Mouse (Mus musculus) forebrain, embryonic 13.5 days (tissue): Measurements from ENCODE around the gene Ints3. TPM values are rescaled to one million over a fixed set of nuclear protein-coding genes. Genes with fewer than 3 reads are reported as not detected.
"Not testable (repeated sequence)": the region's sequence is repeated elsewhere in the genome, so short reads cannot be mapped to it uniquely, and the experiment has no call there.

ENCODE experiments used
- ATAC-seq: fragments of 200-750 bp; cut with Nextera tagmentation; 2 replicates; pipeline ENCODE4 v1.8.0; 2017
- H3K27ac ChIP-seq: fragments of 300-500 bp; sonication (generic); 2 replicates; pipeline ENCODE4 v1.5.1; 2015; ENCODE audit warnings: inconsistent platforms, mild to moderate bottlenecking, moderate library complexity
- H3K27me3 ChIP-seq: fragments of 300-500 bp; sonication (generic); 2 replicates; pipeline ENCODE4 v1.6.1; 2015; ENCODE audit warnings: mild to moderate bottlenecking, inconsistent platforms
- H3K36me3 ChIP-seq: fragments of 300-500 bp; sonication (generic); 2 replicates; pipeline ENCODE4 v1.6.1; 2015; ENCODE audit warnings: mild to moderate bottlenecking, inconsistent platforms; ENCODE audit not compliant: poor library complexity, severe bottlenecking
- H3K4me1 ChIP-seq: fragments of 300-500 bp; sonication (generic); 2 replicates; pipeline ENCODE4 v1.6.1; 2015; ENCODE audit warnings: inconsistent platforms
- H3K4me2 ChIP-seq: fragments of 300-500 bp; sonication (generic); 2 replicates; pipeline ENCODE4 v1.6.1; 2015; ENCODE audit warnings: inconsistent platforms, mild to moderate bottlenecking, moderate library complexity
- H3K4me3 ChIP-seq: fragments of 300-500 bp; sonication (generic); 2 replicates; pipeline ENCODE4 v1.5.1; 2015; ENCODE audit warnings: mild to moderate bottlenecking, inconsistent platforms
- H3K9ac ChIP-seq: fragments of 300-500 bp; sonication (generic); 2 replicates; pipeline ENCODE4 v1.6.1; 2015; ENCODE audit warnings: mild to moderate bottlenecking, inconsistent platforms
- H3K9me3 ChIP-seq: fragments of 300-500 bp; sonication (generic); replicated peaks from 2 replicates; pipeline ENCODE4 v1.6.1; 2016; ENCODE audit warnings: inconsistent platforms
- WGBS: fragments of 180-500 bp; shearing (Covaris S2); methylation state at CpG from one replicate; pipeline ENCODE4 v1.1.7; 2015; 5-methylcytosine and 5-hydroxymethylcytosine counted together
- polyA plus RNA-seq: library from polyadenylated mRNA; unstranded; fragments of >200 nt; fragmentation: Nextera tagmentation; extraction: Ambion mirVana; gene quantifications from 2 replicates; pipeline ENCODE4 v1.2.1, GENCODE M21; 2015

Ints3 gene
- polyA plus RNA-seq, 1 experiment from 2014 or later, result 27.8 TPM

DNA sequence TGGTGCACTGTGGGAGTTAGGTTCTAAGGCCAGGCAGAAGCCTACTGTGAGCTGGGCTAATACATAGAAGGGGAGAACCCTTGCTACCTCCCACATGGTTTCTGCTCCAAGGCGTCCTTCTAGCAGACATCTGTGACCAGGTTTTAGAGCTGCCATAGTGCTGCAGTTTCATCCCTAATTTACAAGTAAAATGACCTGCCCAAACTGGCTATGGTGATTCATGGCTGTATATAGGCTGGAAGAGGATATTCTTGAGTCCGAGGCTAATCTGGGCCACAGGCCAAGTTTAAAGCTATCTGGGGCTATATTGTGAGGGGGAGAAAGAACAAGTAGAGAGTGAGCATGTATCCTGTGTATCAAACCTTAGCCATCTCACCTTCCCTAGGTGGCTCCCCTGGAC lies 64.4 kb downstream of the Ints3 start:
- Histone ChIP-seq H3K27me3 (no peaks in the 10 kb centered on the region), H3K4me3 (no peak overlapping the region), H3K36me3 (0 out of 2 replicates have a peak, but pooled peaks cover 4% of the 10 kb centered on the region), H3K9me3 (no peaks in the 10 kb centered on the region), H3K9ac (no peak overlapping the region), H3K27ac (no peak overlapping the region; the same call in 1 of the 2 replicates), H3K4me1 (peaks cover 6% of the 10 kb centered on the region; the same call in 1 of the 2 replicates), H3K4me2 (no peak overlapping the region)
- ATAC-seq, result no peak
- 44% methylated on average over 2 of the region's 2 CpGs for WGBS

- no peaks in the 10 kb centered on the region for H3K27me3 ChIP-seq
- H3K36me3 ChIP-seq, result peaks cover 6% of the 10 kb centered on the region; the same call in 1 of the 2 replicates
- no peaks in the 10 kb centered on the region for H3K9me3 ChIP-seq
- H3K4me1 ChIP-seq, result peaks cover 6% of the 10 kb centered on the region; the same call in 1 of the 2 replicates
- no peak for ATAC-seq
- no peak overlapping the region for H3K4me2 ChIP-seq
- no peak overlapping the region for H3K27ac ChIP-seq
- no peak overlapping the region for H3K9ac ChIP-seq
- 91% methylated on average over 5 of the region's 5 CpGs for WGBS
- no peak overlapping the region for H3K4me3 ChIP-seq
Measured at GRCm38 (mm10) chr3:90367001-90367632, 66.3 kb downstream of the Ints3 start.

DNA sequence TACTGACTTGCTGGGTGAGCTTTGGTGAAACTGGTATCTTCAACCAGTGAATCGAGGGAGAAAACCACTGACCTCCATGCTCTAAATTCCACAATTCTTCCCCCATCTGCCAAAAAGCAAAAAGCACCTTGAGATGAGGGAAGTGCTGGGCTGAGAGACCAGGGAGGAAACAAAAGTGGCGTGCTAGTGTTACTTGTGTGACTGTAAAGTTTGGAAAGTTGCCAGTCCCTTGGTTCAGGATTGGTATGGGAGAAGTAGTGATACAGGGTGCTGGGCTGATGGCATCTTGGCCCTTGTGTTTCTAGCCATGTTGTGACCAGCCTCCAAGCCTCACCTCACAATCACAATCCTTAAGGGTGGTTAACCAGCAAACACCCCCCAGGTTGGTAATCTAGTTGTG lies 71.1 kb downstream of the Ints3 start:
- H3K27ac ChIP-seq, result no peak overlapping the region
- H3K4me2 ChIP-seq, result no peak overlapping the region
- peaks cover 41% of the 10 kb centered on the region for H3K36me3 ChIP-seq
- 87% methylated on average over 2 of the region's 2 CpGs for WGBS
- H3K4me1 ChIP-seq, result no peaks in the 10 kb centered on the region
- H3K4me3 ChIP-seq, result no peak overlapping the region
- no peak for ATAC-seq
- no peaks in the 10 kb centered on the region for H3K9me3 ChIP-seq
- no peak overlapping the region for H3K9ac ChIP-seq
- H3K27me3 ChIP-seq, result no peaks in the 10 kb centered on the region

GRCm38 (mm10) chr3:90361476-90361875 lies 71.9 kb downstream of the Ints3 start:
- no peak overlapping the region for H3K4me3 ChIP-seq
- no peak for ATAC-seq
- peaks cover 50% of the 10 kb centered on the region for H3K36me3 ChIP-seq
- no peaks in the 10 kb centered on the region for H3K27me3 ChIP-seq
- H3K27ac ChIP-seq, result no peak overlapping the region
- no peaks in the 10 kb centered on the region for H3K9me3 ChIP-seq
- no peak overlapping the region for H3K4me2 ChIP-seq
- WGBS, result 83% methylated on average over 4 of the region's 4 CpGs
- no peaks in the 10 kb centered on the region for H3K4me1 ChIP-seq
- H3K9ac ChIP-seq, result no peak overlapping the region

GRCm38 (mm10) chr3:90359230-90359629 lies 74.2 kb downstream of the Ints3 start:
- Histone ChIP-seq H3K27me3 (no peaks in the 10 kb centered on the region), H3K4me3 (no peak overlapping the region), H3K36me3 (peaks cover 70% of the 10 kb centered on the region), H3K9ac (no peak overlapping the region), H3K27ac (no peak overlapping the region), H3K4me2 (no peak overlapping the region), H3K9me3 (no peaks in the 10 kb centered on the region), H3K4me1 (no peaks in the 10 kb centered on the region)
- 78% methylated on average over 1 of the region's 1 CpGs for WGBS
- no peak for ATAC-seq

- ATAC-seq, result no peak
- peaks cover 81% of the 10 kb centered on the region for H3K36me3 ChIP-seq
- 91% methylated on average over 7 of the region's 7 CpGs for WGBS
- H3K4me3 ChIP-seq, result no peak overlapping the region
- no peaks in the 10 kb centered on the region for H3K9me3 ChIP-seq
- no peak overlapping the region for H3K4me2 ChIP-seq
- no peaks in the 10 kb centered on the region for H3K27me3 ChIP-seq
- no peak overlapping the region for H3K9ac ChIP-seq
- H3K4me1 ChIP-seq, result no peaks in the 10 kb centered on the region
- no peak overlapping the region for H3K27ac ChIP-seq
Measured at GRCm38 (mm10) chr3:90357959-90358358, 75.5 kb downstream of the Ints3 start.

DNA sequence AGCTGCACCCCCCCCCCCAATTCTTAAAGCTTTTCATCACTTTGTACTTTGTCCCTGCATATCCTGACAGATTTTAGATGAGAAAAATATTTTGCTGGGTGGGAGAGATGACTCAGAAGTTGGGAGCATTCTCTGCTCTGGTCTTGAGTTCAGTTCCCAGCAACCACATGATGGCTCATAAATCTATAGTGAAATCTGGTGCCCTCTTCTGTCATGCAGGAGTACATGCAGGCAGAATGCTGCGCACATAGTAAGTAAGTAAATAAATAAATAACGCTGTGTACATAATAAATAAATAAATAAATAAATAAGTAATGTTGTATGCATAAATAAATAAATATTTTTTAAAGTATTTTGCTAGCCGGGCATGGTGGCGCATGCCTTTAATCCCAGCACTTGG lies 85.6 kb downstream of the Ints3 start:
- Histone ChIP-seq H3K4me2 (no peak overlapping the region), H3K27ac (no peak overlapping the region), H3K4me1 (no peaks in the 10 kb centered on the region), H3K36me3 (peaks cover 66% of the 10 kb centered on the region), H3K9me3 (no peaks in the 10 kb centered on the region), H3K9ac (no peak overlapping the region), H3K4me3 (no peak overlapping the region), H3K27me3 (no peaks in the 10 kb centered on the region)
- ATAC-seq, result no peak
- over 99% methylated on average over 4 of the region's 4 CpGs for WGBS

- not testable (repeated sequence) for H3K9ac ChIP-seq, H3K27ac ChIP-seq, H3K4me3 ChIP-seq, H3K27me3 ChIP-seq, H3K4me2 ChIP-seq, ATAC-seq, H3K9me3 ChIP-seq, H3K4me1 ChIP-seq
- 68% methylated on average over 2 of the region's 2 CpGs for WGBS
- H3K36me3 ChIP-seq, result peaks cover 43% of the 10 kb centered on the region
Measured at GRCm38 (mm10) chr3:90342853-90343252, 90.6 kb downstream of the Ints3 start.

Other genes starting within 250 kb of the Ints3 start
- gene Rps27, start 220.0 kb downstream of the Ints3 start, polyA plus RNA-seq, result 1,194 and 1,420 TPM in 2 replicates
- gene Rab13, start 219.9 kb downstream of the Ints3 start, polyA plus RNA-seq, result 24.3 and 28.4 TPM in 2 replicates
- 102 and 111 TPM in 2 replicates for gene Jtb, start 202.0 kb downstream of the Ints3 start, polyA plus RNA-seq
- 5.2 and 5.8 TPM in 2 replicates for gene Creb3l4, start 190.1 kb downstream of the Ints3 start, polyA plus RNA-seq
- gene Slc39a1, start 185.4 kb downstream of the Ints3 start, polyA plus RNA-seq, result 55.0 and 55.3 TPM in 2 replicates
- gene Crtc2, start 179.5 kb downstream of the Ints3 start, polyA plus RNA-seq, result 17.2 and 21.5 TPM in 2 replicates
- gene Dennd4b, start 168.4 kb downstream of the Ints3 start, polyA plus RNA-seq, result 3.1 and 4.5 TPM in 2 replicates
- 18.0 and 18.6 TPM in 2 replicates for gene Gatad2b, start 140.4 kb downstream of the Ints3 start, polyA plus RNA-seq
- 11.2 and 12.4 TPM in 2 replicates for gene Slc27a3, start 43.7 kb downstream of the Ints3 start, polyA plus RNA-seq
- 2.3 and 2.8 TPM in 2 replicates for gene Npr1, start 32.2 kb upstream of the Ints3 start, polyA plus RNA-seq
- gene Ilf2, start 42.5 kb upstream of the Ints3 start, polyA plus RNA-seq, result 367 and 388 TPM in 2 replicates
- gene Snapin, start 57.4 kb upstream of the Ints3 start, polyA plus RNA-seq, result 73.5 and 76.5 TPM in 2 replicates
- gene Chtop, start 75.9 kb upstream of the Ints3 start, polyA plus RNA-seq, result 214 and 215 TPM in 2 replicates
- gene S100a1, start 80.8 kb upstream of the Ints3 start, polyA plus RNA-seq, result 5.0 and 6.8 TPM in 2 replicates
- 6.9 and 7.5 TPM in 2 replicates for gene S100a13, start 80.8 kb upstream of the Ints3 start, polyA plus RNA-seq
- gene S100a14, start 93.2 kb upstream of the Ints3 start, polyA plus RNA-seq, result not detected in 2 replicates
- 27.3 and 35.1 TPM in 2 replicates for gene S100a16, start 103.6 kb upstream of the Ints3 start, polyA plus RNA-seq
- not detected in 2 replicates for gene S100a3, start 127.0 kb upstream of the Ints3 start, polyA plus RNA-seq
- not detected in 2 replicates for gene S100a2, start 156.6 kb upstream of the Ints3 start, polyA plus RNA-seq
- not detected in 2 replicates for gene Gm42674, start 168.3 kb upstream of the Ints3 start, polyA plus RNA-seq
- gene S100a4, start 170.1 kb upstream of the Ints3 start, polyA plus RNA-seq, result 0.40 and 1.6 TPM in 2 replicates
- not detected in 2 replicates for gene S100a5, start 174.9 kb upstream of the Ints3 start, polyA plus RNA-seq
- 15.4 and 23.8 TPM in 2 replicates for gene S100a6, start 179.3 kb upstream of the Ints3 start, polyA plus RNA-seq
- gene S100a7a, start 220.4 kb upstream of the Ints3 start, polyA plus RNA-seq, result 0.26 TPM in 1 of 2 replicates, not detected in the other
- gene S100a8, start 235.4 kb upstream of the Ints3 start, polyA plus RNA-seq, result 1.8 and 2.8 TPM in 2 replicates